10 mouse cellular contexts compared by ENCODE assay signal in genomic region chr5:24935446-24935845, GRCm38 (mm10).
"Had no signal": no experiment of that assay in that cellular context is flagged by ENCODE, and none has a peak within 500 bp of the region (broad histone marks: within the 10 kb centered on the region; RNA-seq: fewer than 3 reads in every experiment).

No protein-coding gene starts in this region.

- H3K9ac ChIP-seq: limb, embryonic 15.5 days; liver, embryonic 12.5 days; lung, embryonic 14.5 days; midbrain, embryonic 12.5 days had no signal

- H3K4me3 ChIP-seq: limb, embryonic 15.5 days; liver, embryonic 12.5 days; megakaryocyte, embryonic 14.5 days; midbrain, embryonic 12.5 days had no signal

- H3K9me3 ChIP-seq: limb, embryonic 15.5 days; midbrain, embryonic 12.5 days had no signal

- ATAC-seq: liver, embryonic 12.5 days; midbrain, embryonic 16.5 days had no signal

- H3K4me2 ChIP-seq: limb, embryonic 15.5 days; liver, embryonic 12.5 days; lung, embryonic 14.5 days; midbrain, embryonic 12.5 days had no signal

- H3K4me1 ChIP-seq: limb, embryonic 15.5 days; midbrain, embryonic 12.5 days had no signal

- H3K36me3 ChIP-seq: limb, embryonic 15.5 days; liver, embryonic 12.5 days; midbrain, embryonic 12.5 days had no signal

- H3K27ac ChIP-seq: limb, embryonic 15.5 days; liver, embryonic 12.5 days; macrophage; midbrain, embryonic 12.5 days had no signal

- DNase-seq: lung, embryonic 14.5 days; lung, postnatal 14 days; right cerebral cortex, postnatal 14 days; thymus, postnatal 36 days had no signal

- H3K27me3 ChIP-seq: limb, embryonic 15.5 days; midbrain, embryonic 12.5 days had no signal
